Comparison of ENCODE assay signal across 32 mouse cellular contexts in genomic region chr13:81550024-81550423, GRCm38 (mm10).
"Had no signal": no experiment of that assay in that cellular context is flagged by ENCODE, and none has a peak within 500 bp of the region (broad histone marks: within the 10 kb centered on the region; RNA-seq: fewer than 3 reads in every experiment).

No protein-coding gene starts in this region.

- ATAC-seq: liver, embryonic 12.5 days; liver, postnatal 0 days; lung, postnatal 0 days; midbrain, embryonic 13.5 days; midbrain, embryonic 15.5 days; midbrain, embryonic 16.5 days had no signal

- H3K4me1 ChIP-seq: limb, embryonic 10.5 days; limb, embryonic 12.5 days; limb, embryonic 13.5 days; limb, embryonic 15.5 days; liver, embryonic 12.5 days; liver, embryonic 13.5 days; liver, embryonic 15.5 days; lung, embryonic 15.5 days; megakaryocyte, embryonic 14.5 days; midbrain, embryonic 10.5 days; midbrain, embryonic 12.5 days; midbrain, embryonic 13.5 days; midbrain, embryonic 15.5 days; neural tube, embryonic 12.5 days had no signal

- H3K27me3 ChIP-seq: limb, embryonic 12.5 days; limb, embryonic 13.5 days; limb, embryonic 15.5 days; liver, embryonic 12.5 days; liver, embryonic 13.5 days; liver, embryonic 15.5 days; lung, embryonic 15.5 days; megakaryocyte, embryonic 14.5 days; midbrain, embryonic 12.5 days; midbrain, embryonic 13.5 days; midbrain, embryonic 15.5 days; neural tube, embryonic 12.5 days had no signal

- H3K9me3 ChIP-seq: limb, embryonic 10.5 days; limb, embryonic 12.5 days; limb, embryonic 13.5 days; limb, embryonic 15.5 days; liver, embryonic 12.5 days; liver, embryonic 13.5 days; liver, embryonic 15.5 days; lung, embryonic 15.5 days; midbrain, embryonic 10.5 days; midbrain, embryonic 12.5 days; midbrain, embryonic 13.5 days; midbrain, embryonic 15.5 days; neural tube, embryonic 12.5 days had no signal

- H3K9ac ChIP-seq: limb, embryonic 12.5 days; limb, embryonic 13.5 days; limb, embryonic 15.5 days; liver, embryonic 12.5 days; liver, embryonic 13.5 days; liver, embryonic 14.5 days; liver, embryonic 15.5 days; liver, postnatal 0 days; lung, embryonic 14.5 days; lung, embryonic 15.5 days; midbrain, embryonic 12.5 days; midbrain, embryonic 13.5 days; midbrain, embryonic 15.5 days; neural tube, embryonic 12.5 days had no signal

- DNase-seq: left cerebral cortex, postnatal 4 days; liver; liver, embryonic 13.5 days; liver, postnatal 0 days; lung, adult 18-20 months; lung, adult 2 months; lung, embryonic 14.5 days; lung, postnatal 10 days; lung, postnatal 14 days; lung, postnatal 36 days; lung, postnatal 4 days; midbrain, embryonic 14.5 days had no signal

- H3K27ac ChIP-seq: limb, embryonic 10.5 days; limb, embryonic 12.5 days; limb, embryonic 13.5 days; limb, embryonic 15.5 days; liver, embryonic 12.5 days; liver, embryonic 13.5 days; liver, embryonic 14.5 days; liver, embryonic 15.5 days; lung, embryonic 15.5 days; macrophage; midbrain, embryonic 10.5 days; midbrain, embryonic 12.5 days; midbrain, embryonic 13.5 days; midbrain, embryonic 15.5 days; neural tube, embryonic 12.5 days had no signal

- H3K4me2 ChIP-seq: limb, embryonic 12.5 days; limb, embryonic 13.5 days; limb, embryonic 15.5 days; liver, embryonic 11.5 days; liver, embryonic 12.5 days; liver, embryonic 13.5 days; liver, embryonic 15.5 days; lung, embryonic 14.5 days; lung, embryonic 15.5 days; midbrain, embryonic 11.5 days; midbrain, embryonic 12.5 days; midbrain, embryonic 13.5 days; midbrain, embryonic 15.5 days; neural tube, embryonic 12.5 days had no signal

- H3K36me3 ChIP-seq: limb, embryonic 10.5 days; limb, embryonic 12.5 days; limb, embryonic 13.5 days; limb, embryonic 15.5 days; liver, embryonic 12.5 days; liver, embryonic 13.5 days; liver, embryonic 15.5 days; lung, embryonic 15.5 days; midbrain, embryonic 13.5 days; midbrain, embryonic 15.5 days; neural tube, embryonic 12.5 days had no signal

- H3K4me3 ChIP-seq: limb, embryonic 10.5 days; limb, embryonic 12.5 days; limb, embryonic 13.5 days; limb, embryonic 15.5 days; liver, embryonic 12.5 days; liver, embryonic 13.5 days; liver, embryonic 15.5 days; lung, embryonic 15.5 days; megakaryocyte, embryonic 14.5 days; midbrain, embryonic 10.5 days; midbrain, embryonic 12.5 days; midbrain, embryonic 13.5 days; midbrain, embryonic 15.5 days; myocyte; neural tube, embryonic 12.5 days had no signal
